Mouse (Mus musculus) E14TG2a.4 (cell line): Measurements from ENCODE around the gene Disc1.
A peak's percentile ranks its signal among the peaks of the same experiment; 100 is the strongest.

Source experiments
- H3K27me3 ChIP-seq: 2 replicates; pipeline ENCODE4 v1.6.1; 2014; ENCODE audit warnings: low read length, control low read depth; ENCODE audit not compliant: insufficient read depth
- H3K36me3 ChIP-seq: 2 replicates; pipeline ENCODE4 v1.6.1; 2014; ENCODE audit warnings: low read length, control low read depth; ENCODE audit not compliant: insufficient read depth
- H3K4me1 ChIP-seq: replicated peaks from 2 replicates; pipeline ENCODE4 v1.6.1; 2014; ENCODE audit warnings: low read depth, low read length, control low read depth
- H3K4me3 ChIP-seq: replicated peaks from 2 replicates; pipeline ENCODE4 v1.5.1; 2014; ENCODE audit warnings: mild to moderate bottlenecking, low read length
- H3K9me3 ChIP-seq: 2 replicates; pipeline ENCODE4 v1.6.1; 2014; ENCODE audit warnings: low read length, control low read depth
- CTCF ChIP-seq: conservative IDR thresholded peaks from 2 replicates; pipeline ENCODE4 v1.5.1; 2014; ENCODE audit warnings: low read length
- NANOG ChIP-seq: IDR thresholded peaks from 2 replicates; pipeline ENCODE4 v1.6.1; 2014; ENCODE audit warnings: borderline replicate concordance, low read length, mixed read lengths
- POU5F1 ChIP-seq: IDR thresholded peaks from 2 replicates; pipeline ENCODE4 v1.6.1; 2014; ENCODE audit warnings: low read length, borderline replicate concordance

Gene Disc1

GRCm38 (mm10) chr8:125126482-125126881, 72.5 kb downstream of the Disc1 start:
- TF ChIP-seq CTCF: no peak
- no peak for TF ChIP-seq NANOG
- no peak for TF ChIP-seq POU5F1
- H3K9me3 ChIP-seq: no peaks in the 10 kb centered on the region
- no peak overlapping the region for H3K4me3 ChIP-seq
- no peaks in the 10 kb centered on the region for H3K36me3 ChIP-seq
- no peaks in the 10 kb centered on the region for H3K4me1 ChIP-seq
- no peaks in the 10 kb centered on the region for H3K27me3 ChIP-seq

DNA sequence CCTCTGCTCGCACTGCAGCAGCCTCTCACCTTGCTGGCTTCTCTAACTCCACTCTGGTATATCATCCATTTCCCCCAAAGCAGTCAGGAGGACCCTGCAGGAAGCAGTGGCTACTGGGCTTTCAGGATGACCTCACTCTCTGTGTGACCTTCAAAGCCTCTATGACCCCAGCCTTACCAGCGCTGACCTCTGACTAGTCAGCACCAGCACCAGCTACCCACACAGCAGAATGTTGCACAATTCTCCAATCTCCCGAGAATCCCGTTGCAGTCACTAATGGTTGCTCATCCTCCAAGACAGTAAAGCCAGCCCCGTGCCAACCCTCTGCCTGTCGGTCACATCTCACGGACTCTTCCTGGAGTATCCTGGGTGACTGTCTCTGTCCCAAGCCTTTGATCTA, 73.6 kb downstream of the Disc1 start:
- Histone ChIP-seq H3K36me3 (no peaks in the 10 kb centered on the region), H3K27me3 (no peaks in the 10 kb centered on the region), H3K9me3 (no peaks in the 10 kb centered on the region), H3K4me3 (no peak overlapping the region), H3K4me1 (no peaks in the 10 kb centered on the region)
- no peak for TF ChIP-seq POU5F1
- TF ChIP-seq CTCF: no peak
- TF ChIP-seq NANOG: no peak

- Histone ChIP-seq H3K9me3 (no peaks in the 10 kb centered on the region), H3K4me1 (no peaks in the 10 kb centered on the region), H3K36me3 (no peaks in the 10 kb centered on the region), H3K27me3 (no peaks in the 10 kb centered on the region), H3K4me3 (no peak overlapping the region)
- no peak for TF ChIP-seq NANOG
- TF ChIP-seq CTCF: peak; percentile 68
Observed at GRCm38 (mm10) chr8:125128305-125128704, 74.3 kb downstream of the Disc1 start.

DNA sequence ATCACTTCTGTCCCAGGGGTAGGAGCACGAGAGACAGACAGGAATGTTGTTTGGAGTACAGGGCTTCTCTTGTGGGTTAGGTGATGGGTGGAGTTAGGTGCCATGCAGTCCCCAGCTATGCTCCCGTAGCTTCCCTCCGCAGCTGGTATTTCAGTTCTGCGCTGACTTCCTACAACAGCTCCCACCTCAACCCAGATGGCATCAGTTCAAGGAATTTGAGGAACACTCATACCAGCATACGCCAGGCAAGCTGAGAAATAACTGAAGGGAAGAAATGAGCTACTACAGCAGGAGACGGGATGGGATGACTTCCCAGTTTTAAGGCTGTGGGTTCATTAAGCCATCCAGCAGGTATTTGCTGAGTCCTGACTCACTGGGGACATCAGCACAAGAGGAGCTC, 76.8 kb downstream of the Disc1 start:
- Histone ChIP-seq H3K27me3 (no peaks in the 10 kb centered on the region), H3K36me3 (no peaks in the 10 kb centered on the region), H3K4me3 (no peak overlapping the region), H3K4me1 (peaks cover 14% of the 10 kb centered on the region), H3K9me3 (no peaks in the 10 kb centered on the region)
- no peak for TF ChIP-seq NANOG

GRCm38 (mm10) chr8:125131265-125131664, 77.3 kb downstream of the Disc1 start:
- Histone ChIP-seq H3K9me3 (no peaks in the 10 kb centered on the region), H3K4me1 (peaks cover 14% of the 10 kb centered on the region), H3K36me3 (no peaks in the 10 kb centered on the region), H3K27me3 (no peaks in the 10 kb centered on the region), H3K4me3 (no peak overlapping the region)
- TF ChIP-seq NANOG (no peak), CTCF (no peak)

DNA sequence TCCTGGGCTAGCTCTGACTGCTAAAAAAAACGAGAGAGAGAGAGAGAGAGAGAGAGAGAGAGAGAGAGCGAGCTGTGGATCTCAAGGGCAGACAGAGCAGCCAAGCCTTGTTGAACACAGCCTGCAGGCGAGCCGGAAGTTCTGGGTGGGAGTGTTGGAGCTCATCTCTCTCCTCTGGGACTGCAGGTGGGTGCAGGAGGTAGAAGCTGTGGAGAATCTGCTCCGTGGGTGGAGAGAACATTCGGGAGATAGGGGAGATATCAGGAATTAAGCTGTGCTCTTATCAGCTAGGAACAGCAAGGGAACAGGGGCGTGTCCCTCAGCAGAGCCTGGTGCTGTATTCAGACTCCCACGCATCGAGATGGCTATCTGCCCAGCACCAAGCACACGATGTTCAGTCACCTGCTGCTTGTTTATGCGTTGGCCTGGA, 79.7 kb downstream of the Disc1 start:
- no peak overlapping the region for H3K4me3 ChIP-seq
- TF ChIP-seq CTCF: no peak
- no peak for TF ChIP-seq NANOG
- TF ChIP-seq POU5F1: no peak
- no peaks in the 10 kb centered on the region for H3K36me3 ChIP-seq
- H3K27me3 ChIP-seq: no peaks in the 10 kb centered on the region; the same call in 1 of the 2 replicates
- H3K4me1 ChIP-seq: peaks cover 14% of the 10 kb centered on the region
- H3K9me3 ChIP-seq: no peaks in the 10 kb centered on the region

DNA sequence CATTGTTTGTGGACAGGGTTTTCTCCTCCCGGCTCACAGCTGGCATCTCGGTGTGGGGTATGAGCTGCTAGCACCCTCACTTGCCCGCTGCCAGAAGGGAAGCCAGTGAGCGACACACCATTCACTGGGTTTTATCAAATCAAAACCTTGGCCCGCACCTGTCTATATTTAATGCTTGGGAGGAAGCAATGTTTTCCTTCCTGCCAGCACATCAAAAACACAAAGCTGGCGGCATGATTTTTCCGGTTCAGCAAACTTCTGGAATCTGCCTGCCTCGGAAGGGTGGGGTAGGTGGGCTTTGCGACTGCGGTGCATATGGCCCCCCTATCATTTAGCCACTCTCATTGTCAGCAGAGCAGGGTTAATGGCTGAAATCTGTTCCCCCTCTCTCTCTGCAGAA, 80.9 kb downstream of the Disc1 start:
- no peaks in the 10 kb centered on the region for H3K9me3 ChIP-seq
- no peaks in the 10 kb centered on the region for H3K36me3 ChIP-seq
- peaks cover 20% of the 10 kb centered on the region for H3K4me1 ChIP-seq
- no peak for TF ChIP-seq POU5F1
- no peak for TF ChIP-seq CTCF
- TF ChIP-seq NANOG: no peak
- no peak overlapping the region for H3K4me3 ChIP-seq
- H3K27me3 ChIP-seq: no peaks in the 10 kb centered on the region; the same call in 1 of the 2 replicates

GRCm38 (mm10) chr8:125139689-125140150, 85.7 kb downstream of the Disc1 start:
- TF ChIP-seq POU5F1 (no peak), NANOG (no peak), CTCF (no peak)
- H3K36me3 ChIP-seq: no peaks in the 10 kb centered on the region
- H3K4me1 ChIP-seq: peaks cover 16% of the 10 kb centered on the region
- no peaks in the 10 kb centered on the region for H3K9me3 ChIP-seq
- H3K27me3 ChIP-seq: no peaks in the 10 kb centered on the region; the same call in 1 of the 2 replicates
- no peak overlapping the region for H3K4me3 ChIP-seq

GRCm38 (mm10) chr8:125140965-125141364, 87.0 kb downstream of the Disc1 start:
- H3K27me3 ChIP-seq: no peaks in the 10 kb centered on the region; the same call in 1 of the 2 replicates
- TF ChIP-seq NANOG: no peak
- no peak for TF ChIP-seq CTCF
- TF ChIP-seq POU5F1: no peak
- no peaks in the 10 kb centered on the region for H3K9me3 ChIP-seq
- no peak overlapping the region for H3K4me3 ChIP-seq
- H3K36me3 ChIP-seq: no peaks in the 10 kb centered on the region
- peaks cover 8% of the 10 kb centered on the region; the same call in 1 of the 2 replicates for H3K4me1 ChIP-seq
